Mouse (Mus musculus) right cerebral cortex, postnatal 4 days (tissue): ENCODE data around the gene Bmi1.

ENCODE experiments used
- DNase-seq: peaks from one replicate; pipeline ENCODE4 v3.0.0-alpha.2; 2022

Bmi1 gene

DNA sequence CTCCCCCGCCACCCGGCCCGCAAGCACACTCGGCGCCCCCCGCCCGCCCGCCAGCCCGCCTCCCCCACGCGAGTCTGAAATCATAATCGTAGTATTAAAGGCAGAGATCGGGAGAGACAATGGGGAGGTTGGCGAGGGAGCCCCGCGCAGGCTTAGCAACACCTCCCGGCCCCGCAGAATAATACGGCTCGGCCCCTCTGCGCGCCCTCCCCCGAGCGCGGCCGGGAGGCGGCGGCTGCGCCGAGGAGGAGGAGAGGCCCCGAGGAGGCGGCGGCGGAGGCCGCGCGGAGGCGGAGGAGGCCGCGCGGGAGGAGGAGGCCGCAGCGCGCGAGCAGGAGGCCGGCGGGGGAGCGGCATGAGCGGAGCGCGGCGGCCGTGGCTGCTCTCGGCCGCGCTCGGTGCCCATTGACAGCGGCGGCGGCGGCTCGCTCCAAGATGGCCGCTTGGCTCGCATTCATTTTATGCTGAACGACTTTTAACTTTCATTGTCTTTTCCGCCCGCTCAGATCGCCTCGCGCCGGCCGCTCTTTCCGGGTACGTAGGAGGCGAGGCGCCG lies at the start of gene Bmi1:
Bmi1 (plus strand) TSS at position 83 of the 556 bp plus-strand sequence.
- DNase-seq: peak; percentile 58

DNA sequence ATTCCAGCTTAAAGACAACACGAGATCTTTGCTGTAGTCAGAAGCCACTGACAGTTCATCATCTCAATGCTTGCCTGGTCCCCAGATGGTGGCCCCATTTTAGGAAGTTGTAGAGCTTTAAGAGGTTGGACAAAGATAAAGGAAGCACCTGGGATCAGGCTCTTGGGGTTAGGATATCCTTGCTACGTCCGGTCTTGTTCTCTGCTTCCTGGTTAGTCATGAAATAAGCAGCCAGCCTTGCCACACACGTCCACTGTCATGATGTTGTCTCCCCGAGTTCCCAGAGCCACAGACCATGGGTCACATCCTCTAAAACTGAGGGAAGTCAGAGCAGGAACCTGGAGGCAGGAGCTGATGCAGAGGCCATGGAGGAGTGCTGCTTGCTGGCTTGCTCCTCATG lies 46.3 kb upstream of the Bmi1 start:
- no peak for DNase-seq

DNA sequence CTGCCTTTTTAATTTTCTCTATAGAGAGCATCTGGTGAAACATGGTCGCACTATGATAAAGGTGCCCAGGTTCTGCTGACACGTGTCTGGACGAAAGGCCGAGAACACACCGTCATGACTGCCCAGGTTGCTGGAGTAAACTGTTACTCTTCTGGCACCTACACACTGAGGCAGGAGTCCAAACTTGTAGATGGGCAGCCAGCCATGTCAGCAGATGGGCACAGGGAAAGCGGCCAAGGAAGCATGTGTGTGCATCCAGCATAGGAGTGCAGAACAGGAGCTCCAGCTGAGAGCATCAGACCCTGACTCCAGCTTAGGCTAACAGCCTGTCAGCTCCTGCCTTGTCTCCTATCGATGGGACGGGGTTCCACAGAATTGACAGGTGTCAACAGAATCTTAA lies 41.8 kb upstream of the Bmi1 start:
- DNase-seq: peak; percentile 75

DNA sequence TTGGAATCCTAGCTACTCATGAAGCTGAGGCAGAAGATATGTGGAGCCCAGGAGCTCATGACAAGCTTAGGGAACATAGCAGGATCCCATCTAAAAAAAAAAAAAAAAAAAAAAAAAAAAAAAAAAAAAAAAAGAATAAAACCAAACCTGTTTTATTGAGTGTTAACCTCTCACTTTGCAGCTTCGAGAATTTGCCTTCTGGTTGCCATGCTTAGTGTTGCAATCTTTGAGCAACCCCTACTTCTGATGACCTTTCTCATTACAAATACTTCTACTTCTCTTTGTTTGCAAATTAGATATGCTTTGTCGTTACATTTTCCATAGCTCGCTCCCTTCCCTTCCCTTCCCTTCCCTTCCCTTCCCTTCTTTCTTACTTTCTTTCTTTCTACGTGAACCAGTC lies 28.3 kb upstream of the Bmi1 start:
- DNase-seq: no peak

DNA sequence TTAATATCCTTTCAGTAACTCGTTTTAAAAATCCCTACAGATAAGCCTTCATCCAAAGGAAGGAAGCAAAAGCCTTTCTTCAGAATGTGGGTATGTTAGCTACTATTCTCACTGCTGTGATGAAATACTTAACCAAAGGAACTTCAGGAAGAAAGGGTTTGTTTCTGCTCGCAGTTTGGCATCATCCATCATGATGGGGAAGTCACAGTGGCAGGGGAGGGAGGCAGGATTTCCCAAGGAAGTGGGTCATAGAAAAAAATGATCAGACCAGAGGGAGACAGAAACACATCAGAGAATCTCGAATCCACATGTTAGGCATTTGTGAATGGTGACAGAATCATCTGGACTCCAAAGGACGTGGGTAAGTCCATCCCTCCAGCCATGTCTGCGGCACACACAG lies 22.0 kb upstream of the Bmi1 start:
- DNase-seq: no peak

DNA sequence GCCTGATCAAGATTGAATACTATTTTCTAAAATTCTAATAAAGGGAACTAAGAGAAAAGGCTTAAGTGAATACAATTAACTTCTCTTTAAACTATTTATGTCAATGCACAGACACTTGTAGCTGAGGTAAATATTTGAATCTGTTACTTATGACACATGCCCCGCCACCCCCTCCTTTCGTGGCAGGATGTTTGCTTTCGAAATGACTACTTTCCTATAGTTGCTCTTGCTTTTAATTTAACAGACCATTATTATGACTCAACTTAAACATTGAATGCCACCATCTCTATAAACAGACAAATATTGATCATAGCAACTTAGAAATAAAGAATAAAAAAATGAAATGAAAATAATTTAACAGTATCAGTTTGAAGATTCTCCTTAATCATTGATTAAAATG lies 12.8 kb upstream of the Bmi1 start:
- DNase-seq: no peak

DNA sequence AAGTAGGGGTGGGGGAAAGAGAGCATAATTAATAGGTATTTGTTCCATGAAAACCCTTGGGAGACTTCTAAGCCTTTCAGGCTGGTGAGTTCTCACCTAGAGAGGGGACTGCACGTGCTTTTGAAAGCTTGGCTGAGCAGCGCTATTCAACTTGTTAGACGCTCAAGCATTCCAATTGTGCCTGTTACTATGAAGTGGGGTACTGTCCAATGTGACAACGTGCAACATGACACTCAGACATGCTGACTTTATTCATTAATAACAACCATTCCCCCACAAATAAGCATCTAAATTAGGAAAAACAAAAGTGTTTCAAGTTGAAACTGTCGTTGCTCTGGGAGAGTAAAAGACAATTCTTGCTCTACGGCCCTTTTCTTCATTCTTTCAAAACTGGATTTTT lies 5.8 kb upstream of the Bmi1 start:
- DNase-seq: no peak

DNA sequence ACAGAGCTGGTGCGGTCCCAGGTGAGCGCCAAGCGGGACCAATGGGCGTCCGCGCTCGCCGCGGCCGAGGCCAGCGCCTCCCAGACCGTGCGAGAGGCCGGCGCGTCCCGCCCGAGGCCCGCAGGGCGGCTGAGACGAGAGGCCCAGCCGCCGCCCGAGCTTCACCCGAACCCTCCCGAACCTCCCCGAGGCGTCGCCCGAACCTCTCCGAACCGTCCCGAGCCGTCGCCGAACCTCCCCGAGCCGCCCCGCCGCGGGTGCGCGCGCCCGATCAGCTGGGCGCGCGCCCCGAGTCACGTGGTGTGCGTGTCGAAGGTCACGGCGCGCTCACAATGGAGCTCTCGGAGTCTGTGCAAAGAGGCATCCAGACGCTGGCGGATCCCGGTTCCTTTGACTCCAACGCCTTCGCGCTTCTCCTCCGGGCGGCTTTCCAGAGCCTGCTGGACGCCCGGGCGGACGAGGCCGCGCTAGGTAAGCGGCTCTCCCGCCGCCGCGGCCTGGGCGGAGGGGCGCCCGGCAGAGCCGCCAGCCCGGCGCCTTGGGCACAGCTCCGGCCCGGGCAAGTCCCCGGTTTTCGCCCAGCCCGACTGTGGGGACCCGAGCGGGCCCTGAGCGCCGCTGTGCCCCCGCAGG lies 4.6 kb upstream of the Bmi1 start, which contains the start of gene Commd3:
Commd3 (plus strand) TSS at position 252 of the 633 bp plus-strand sequence.
- peak; percentile 98 for DNase-seq

DNA sequence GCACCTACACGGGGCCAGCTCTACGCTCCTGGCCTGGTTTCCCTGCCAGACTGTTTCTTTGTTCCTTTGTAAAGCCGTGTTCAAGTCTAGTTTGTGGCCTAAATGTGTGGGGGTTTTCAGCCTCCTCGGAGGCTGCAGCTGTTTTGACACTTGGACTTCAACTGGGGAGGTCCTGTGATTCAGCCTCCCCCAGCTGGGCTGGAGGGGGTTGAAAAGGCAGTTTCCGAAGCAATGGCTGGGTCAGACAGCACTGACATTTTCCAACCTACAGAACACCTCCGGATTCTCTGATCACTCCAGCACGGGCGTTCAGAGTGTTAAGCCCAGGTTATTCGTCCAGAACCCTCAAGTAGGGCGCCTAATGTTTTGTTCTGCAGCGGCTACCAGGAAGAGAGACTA lies 4.1 kb upstream of the Bmi1 start:
- no peak for DNase-seq

DNA sequence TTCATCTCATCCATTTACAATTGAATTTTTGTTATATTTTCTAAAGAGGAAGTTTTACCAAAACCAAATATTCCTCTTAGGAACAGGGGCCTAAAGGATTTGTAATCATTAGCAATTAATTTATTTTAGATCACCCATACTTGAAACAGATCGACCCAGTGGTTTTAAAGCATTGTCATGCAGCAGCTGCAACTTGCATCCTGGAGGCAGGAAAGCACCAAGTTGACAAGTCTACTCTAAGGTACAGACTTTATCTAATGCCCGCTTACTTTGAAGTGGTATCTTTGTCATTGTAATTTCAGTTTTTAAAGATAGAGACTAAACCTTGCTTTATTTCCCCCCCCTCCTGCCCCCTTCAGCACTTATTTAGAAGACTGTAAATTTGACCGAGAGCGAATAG lies 3.1 kb upstream of the Bmi1 start:
- DNase-seq: no peak

DNA sequence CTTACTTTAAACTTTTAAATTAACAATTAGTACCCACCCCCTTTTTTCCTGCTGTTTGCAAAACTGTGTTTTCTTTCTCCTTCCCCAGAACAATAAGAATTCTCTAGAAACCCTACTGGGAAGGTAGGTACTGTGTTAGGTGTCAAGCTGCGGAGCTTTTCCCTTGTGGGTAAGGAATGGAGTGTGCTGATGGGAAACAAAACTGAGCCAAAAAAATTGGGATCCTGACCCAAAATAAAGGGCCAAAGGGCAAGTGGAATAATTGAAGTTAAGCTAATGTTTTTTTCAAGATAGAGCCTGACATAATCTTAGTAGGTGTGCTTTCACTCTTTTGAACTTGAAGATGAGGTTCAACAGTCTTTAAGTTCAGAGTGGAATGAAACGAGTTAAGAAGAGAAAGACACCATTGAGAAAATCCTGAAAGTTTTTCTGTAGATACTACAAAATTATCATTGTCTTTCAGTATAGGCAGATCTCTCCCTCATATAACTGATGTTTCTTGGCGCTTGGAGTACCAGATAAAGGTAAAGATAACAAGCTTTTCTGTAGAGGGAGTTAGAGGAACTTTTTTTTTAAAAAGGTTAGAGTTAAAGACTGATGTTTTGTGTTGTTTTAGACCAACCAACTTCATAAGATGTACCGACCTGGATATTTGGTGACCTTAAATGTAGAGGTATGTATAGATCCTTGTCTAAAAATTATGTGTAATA lies 2.5 kb upstream of the Bmi1 start:
- DNase-seq: no peak

DNA sequence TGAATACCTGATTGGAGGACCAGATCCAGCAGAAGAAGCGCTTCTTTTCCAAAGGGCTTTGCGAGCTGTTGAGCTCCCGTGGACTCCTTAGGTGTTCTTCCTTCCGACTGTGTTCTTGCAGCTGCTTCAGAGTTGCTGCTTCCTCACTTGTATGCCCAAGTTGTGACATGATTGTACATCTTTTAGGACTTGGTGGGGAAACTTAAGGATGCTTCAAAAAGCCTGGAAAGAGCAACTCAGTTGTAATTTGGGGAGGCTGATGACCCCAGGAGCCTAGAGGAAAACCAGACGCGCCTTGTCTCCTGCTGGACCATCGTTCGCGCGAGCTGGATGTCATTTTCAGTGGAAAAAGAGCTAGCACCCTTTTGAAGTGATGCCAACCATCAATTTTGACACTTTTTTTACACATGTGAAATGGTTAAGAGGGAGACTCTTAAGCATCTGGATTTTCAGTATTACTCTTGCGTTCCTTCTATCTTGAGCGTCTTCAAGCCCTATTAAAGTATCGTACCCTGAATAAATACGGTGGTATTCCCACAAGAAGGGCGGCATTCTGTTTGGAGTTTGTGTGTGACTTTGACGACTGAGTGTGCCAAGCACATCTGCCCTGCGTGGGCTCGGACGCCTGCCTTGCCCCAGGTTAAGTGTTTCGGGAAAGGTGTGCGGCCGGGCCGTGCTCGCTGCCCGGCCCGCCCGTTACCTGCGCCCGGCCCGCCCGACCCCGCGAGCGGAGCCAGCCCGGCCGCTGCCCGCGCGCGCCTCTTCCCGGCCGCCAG lies 949 bp upstream of the Bmi1 start:
- no peak for DNase-seq

DNA sequence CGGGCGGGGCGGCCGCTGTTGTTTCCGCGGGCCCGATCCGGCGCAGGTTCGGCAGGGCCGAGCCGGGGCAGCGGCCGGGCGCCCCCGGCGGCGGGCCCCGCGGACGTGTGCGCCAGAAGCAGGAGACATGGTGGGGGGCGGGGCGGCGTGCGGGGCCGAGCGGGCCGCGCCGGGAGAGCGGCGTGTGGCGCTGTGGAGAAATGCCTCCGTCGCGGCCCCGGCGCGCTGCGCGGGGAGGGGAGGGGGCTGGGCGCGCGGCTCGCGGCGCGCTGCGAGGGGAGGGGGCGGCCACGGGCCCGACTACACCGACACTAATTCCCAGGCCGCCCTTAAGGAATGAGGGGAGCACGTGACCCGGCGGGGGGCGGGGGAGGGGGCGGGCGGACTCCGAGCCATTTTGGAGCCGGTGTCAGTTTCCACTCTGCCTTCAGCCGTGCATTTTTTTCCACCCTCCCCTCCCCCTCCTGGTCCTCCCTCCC lies 322 bp upstream of the Bmi1 start:
- peak; percentile 89 for DNase-seq

DNA sequence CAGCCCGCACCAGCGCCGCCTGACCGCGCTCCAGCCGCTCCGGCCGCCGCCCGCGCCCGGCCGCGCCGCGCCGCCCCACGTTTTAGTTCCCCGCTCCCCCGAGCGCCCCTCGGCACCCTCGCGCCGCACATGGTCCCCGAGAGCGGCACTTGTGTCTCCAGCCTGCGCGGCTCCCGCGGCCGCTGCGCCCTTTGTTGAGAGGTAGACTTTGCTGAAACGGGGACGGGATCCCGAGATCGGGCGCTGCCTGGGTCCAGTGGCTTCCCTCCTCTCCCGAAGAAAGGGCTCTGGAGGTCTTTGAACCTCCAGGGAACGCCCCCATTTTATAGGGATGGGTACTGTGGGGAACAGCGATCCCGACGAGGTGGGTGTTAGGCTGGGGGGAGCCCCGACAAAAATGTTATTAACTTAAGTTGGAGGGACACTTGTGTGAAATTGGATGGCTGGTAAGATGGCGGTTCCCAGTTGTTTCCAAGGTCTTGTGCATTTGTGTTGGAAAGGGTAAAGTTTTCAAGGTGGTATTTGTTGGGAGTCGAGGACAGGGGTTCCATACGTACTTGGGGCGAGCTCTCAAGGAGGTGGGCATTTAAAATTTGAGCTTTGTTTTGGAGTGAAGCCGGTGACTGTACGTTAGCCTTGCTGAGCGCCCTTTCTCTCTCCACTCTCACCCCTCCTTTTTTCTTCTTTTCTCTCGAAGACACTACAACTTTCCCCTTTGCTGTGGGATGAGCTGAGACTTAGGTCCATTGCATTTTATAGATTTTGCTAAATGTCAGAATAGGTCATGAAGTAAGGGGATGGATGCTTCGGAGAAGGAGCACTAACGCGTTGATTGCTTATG lies 1.0 kb downstream of the Bmi1 start:
- DNase-seq: peak; percentile 53

DNA sequence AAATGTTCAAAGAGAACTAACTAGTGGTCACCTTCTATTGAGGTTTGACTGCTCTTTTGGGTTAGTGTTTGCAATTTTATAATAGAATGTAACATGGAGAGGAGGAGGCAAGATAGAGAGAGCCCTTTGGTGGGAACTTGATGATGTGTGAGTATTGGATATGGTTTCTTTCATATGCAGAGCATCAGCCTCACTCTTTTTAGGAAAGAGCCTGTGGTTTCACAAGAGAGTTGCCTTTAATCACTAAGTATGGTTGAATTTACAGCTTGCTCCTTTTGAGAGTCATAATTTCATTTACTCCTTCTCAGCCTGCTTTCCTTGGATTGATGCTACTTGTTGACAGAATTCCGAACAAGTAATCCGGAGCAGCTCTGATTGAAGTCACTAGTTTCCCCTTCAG lies 2.9 kb downstream of the Bmi1 start:
- no peak for DNase-seq

DNA sequence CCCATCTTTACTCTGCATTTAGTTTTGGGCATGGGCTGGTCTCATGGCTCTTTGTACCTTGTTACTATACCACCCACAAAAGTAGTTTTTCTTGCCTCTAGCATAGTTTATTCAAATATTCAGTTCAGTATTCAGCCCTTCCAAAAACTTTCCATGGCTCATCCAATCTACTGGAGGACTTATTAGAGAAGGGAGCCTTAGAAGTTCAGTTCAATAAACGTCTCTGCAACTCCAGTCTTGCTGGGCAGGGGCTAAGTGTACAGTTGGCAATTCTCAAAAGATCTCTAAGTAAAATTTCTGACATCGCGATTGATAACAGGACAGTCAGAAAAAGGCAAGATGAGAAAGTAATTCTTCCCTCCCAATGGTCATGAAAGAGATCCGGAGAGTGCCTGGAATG lies 3.7 kb downstream of the Bmi1 start:
- DNase-seq: no peak

DNA sequence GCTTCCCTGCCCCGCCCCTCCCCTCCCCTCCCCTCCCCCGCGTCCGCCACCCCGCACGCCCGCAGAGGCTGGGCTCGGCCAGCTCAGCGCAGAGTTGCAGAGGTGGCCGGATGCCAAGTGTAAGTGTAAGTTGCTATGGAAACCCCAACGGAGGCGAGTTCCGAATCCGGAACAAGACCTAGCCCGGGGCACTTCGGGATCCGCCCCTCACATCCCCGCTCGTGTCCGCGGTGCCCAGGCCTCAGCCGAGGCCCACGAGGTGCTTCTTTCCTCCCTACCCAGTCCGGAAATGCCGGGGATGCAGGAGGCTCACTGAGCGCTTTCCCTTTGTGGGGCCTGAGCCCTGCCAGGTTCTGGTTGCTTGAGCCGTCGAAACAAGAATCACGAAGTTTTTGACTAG lies 4.1 kb downstream of the Bmi1 start:
- peak; percentile 58 for DNase-seq

DNA sequence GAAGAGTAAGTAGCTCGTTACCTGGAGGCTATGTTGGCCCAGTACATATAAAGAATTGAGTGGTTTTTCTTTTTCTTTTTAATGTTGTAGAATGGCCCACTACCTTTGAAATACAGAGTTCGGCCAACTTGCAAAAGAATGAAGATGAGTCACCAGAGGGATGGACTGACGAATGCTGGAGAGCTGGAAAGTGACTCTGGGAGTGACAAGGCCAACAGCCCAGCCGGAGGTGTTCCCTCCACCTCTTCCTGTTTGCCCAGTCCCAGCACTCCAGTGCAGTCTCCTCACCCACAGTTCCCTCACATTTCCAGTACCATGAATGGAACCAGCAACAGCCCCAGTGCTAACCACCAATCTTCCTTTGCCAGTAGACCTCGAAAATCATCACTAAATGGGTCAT lies 7.2 kb downstream of the Bmi1 start:
- no peak for DNase-seq

DNA sequence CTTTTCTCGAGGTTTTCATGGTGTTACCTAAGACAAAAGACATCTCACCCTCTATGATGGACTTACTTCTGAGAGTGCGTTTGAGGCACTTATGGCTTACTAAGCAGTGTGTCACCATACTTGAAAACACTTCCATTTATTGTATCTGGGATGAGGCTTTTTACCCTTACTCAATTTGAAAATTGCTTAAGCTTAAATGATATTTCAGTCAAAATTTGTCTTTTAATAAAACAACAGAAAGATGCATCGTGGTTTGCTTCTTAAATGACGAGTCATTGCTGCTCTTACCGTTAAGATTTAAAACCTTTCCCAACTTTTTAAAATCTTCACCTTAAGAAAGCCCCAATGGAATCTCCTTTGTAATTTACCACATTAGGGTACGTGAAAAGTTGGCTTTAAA lies 9.6 kb downstream of the Bmi1 start:
- DNase-seq: no peak

DNA sequence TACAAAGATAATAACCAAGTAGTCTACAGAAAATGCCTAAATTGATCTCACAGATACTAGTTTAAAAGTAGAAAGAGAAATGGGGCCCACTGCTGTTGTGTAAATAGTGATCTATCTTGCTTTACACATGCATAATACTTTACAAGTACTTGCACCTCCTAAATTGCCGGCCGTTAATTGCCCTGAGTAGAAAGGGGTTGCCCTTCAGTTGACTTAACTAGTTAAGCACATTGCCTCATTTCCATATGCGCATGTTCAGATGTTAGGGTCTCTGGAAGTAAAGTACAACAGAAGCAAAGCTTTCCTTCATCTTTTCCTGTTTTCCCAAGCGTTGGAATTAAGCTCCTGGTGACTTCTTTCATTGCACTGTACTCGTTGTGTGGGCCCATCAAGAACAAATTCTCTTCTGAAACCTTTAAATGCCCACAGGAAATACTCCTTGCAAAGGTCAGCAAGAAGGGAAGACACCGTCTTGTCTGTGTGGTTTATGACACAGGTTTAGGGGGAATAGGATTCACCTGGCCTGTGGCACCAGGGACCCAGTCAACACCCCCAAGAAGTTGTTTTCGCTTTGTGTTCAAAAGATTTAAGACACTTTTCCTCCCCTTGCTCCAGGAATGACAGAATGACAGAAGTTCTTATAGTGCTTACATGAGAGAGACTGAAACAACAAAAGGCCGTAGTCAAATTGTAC lies 10.2 kb downstream of the Bmi1 start:
- DNase-seq: no peak

DNA sequence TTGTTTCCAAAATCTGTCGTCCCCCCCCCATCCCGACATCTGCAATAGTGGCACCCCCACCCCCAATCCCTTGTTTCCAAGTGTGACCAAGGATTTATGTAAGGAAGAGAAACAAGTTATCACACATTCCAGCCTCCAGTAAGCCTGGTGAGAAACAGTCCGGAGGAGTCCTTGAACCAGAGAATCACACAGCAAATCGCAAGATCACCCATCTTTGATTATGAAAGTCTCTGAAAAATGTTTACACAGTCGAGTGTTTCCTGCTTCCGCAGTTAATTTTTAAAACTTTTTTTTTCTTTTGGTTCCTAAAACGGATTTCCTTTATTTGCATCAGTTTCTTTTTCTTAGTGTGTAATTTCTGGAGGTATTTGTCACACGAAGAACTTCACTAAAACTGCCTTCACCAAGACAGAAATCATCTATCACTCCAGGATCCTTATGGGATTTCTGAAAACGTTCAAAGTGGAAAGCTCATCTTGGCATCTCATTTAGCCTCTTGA lies 10.9 kb downstream of the Bmi1 start:
- DNase-seq: no peak

DNA sequence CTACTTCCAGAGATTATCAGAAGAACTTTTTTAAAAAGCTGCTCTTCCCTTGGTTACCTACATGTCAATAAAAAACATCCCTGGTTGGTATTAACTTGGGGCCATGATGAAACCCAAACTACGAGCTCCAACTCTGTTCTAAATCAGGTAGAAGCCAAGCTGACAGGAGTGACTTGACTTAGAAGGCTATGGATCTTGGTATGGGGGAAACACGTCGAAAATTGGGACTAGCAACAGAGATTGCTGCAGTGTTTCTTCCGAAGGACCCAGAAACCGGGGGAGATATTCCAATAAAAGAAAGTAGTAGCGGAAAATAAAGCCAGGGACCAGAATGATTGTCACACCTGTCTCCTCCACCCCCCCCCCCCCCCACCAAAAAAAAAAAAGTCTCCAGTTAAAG lies 11.5 kb downstream of the Bmi1 start:
- no peak for DNase-seq
